Mouse (Mus musculus) spleen, postnatal 10 days (tissue): ENCODE measurements around the gene Mtx1.
A peak's percentile ranks its signal among the peaks of the same experiment; 100 is the strongest.
"Not testable (repeated sequence)": the region's sequence is repeated elsewhere in the genome, so short reads cannot be mapped to it uniquely, and the experiment has no call there.

Experiments
- DNase-seq, 2 experiments: peaks; one replicate each; pipeline ENCODE4 v3.0.0; 2021 to 2022; ENCODE audit warnings: low spot score in 2 of 2

The Mtx1 gene

GRCm38 (mm10) chr3:89242331-89242895, 15.5 kb upstream of the Mtx1 start:
- peak; percentile 44 to 81 for DNase-seq

- DNase-seq: no peak
These were observed 11.6 kb upstream of the Mtx1 start for GRCm38 (mm10) chr3:89238494-89238893.

GRCm38 (mm10) chr3:89237682-89238081, 10.8 kb upstream of the Mtx1 start:
- DNase-seq: no peak

- DNase-seq: no peak
These were observed 9.6 kb upstream of the Mtx1 start for GRCm38 (mm10) chr3:89236516-89236915.

GRCm38 (mm10) chr3:89233562-89234110, 6.7 kb upstream of the Mtx1 start:
- DNase-seq: no peak

- no peak for DNase-seq
These were observed 5.7 kb upstream of the Mtx1 start for GRCm38 (mm10) chr3:89232614-89233013.

- DNase-seq: no peak
These were observed 4.9 kb upstream of the Mtx1 start for GRCm38 (mm10) chr3:89231772-89232275.

GRCm38 (mm10) chr3:89231345-89231744, 4.5 kb upstream of the Mtx1 start:
- DNase-seq: no peak

GRCm38 (mm10) chr3:89230561-89230960, 3.7 kb upstream of the Mtx1 start:
- DNase-seq: no peak

- no peak for DNase-seq
These were observed 2.4 kb upstream of the Mtx1 start for GRCm38 (mm10) chr3:89229276-89229675.

GRCm38 (mm10) chr3:89228836-89229235, 1.9 kb upstream of the Mtx1 start, which contains the start of gene Muc1:
Muc1 (plus strand) TSS chr3:89229057.
- DNase-seq: no peak

- DNase-seq: peak; percentile 86 to 89
These were observed 1.3 kb upstream of the Mtx1 start for GRCm38 (mm10) chr3:89228180-89228549.

- peak; percentile 31 to 64 for DNase-seq
These were observed 655 bp upstream of the Mtx1 start for GRCm38 (mm10) chr3:89227307-89228179.

- DNase-seq: no peak
These were observed 527 bp downstream of the Mtx1 start for GRCm38 (mm10) chr3:89226361-89226760.

- DNase-seq: no peak
These were observed 970 bp downstream of the Mtx1 start for GRCm38 (mm10) chr3:89225918-89226317.

- DNase-seq: no peak
These were observed 1.5 kb downstream of the Mtx1 start for GRCm38 (mm10) chr3:89225321-89225815.

- DNase-seq: no peak
These were observed 2.1 kb downstream of the Mtx1 start for GRCm38 (mm10) chr3:89224796-89225195.

- no peak for DNase-seq
These were observed 5.7 kb downstream of the Mtx1 start for GRCm38 (mm10) chr3:89221167-89221566.

GRCm38 (mm10) chr3:89219546-89219945, 7.3 kb downstream of the Mtx1 start:
- DNase-seq: no peak

GRCm38 (mm10) chr3:89218271-89218670, 8.6 kb downstream of the Mtx1 start:
- no peak for DNase-seq

GRCm38 (mm10) chr3:89216407-89216806, 10.5 kb downstream of the Mtx1 start:
- not testable (repeated sequence) for DNase-seq

- peak; percentile 75 to 90 for DNase-seq
These were observed 11.0 kb downstream of the Mtx1 start for GRCm38 (mm10) chr3:89215853-89216252.
